Mouse (Mus musculus): ENCODE data around the gene Gtf2f2. TPM values are rescaled to one million over a fixed set of nuclear protein-coding genes. Genes with fewer than 3 reads are reported as not detected.

The Gtf2f2 gene
- polyA plus RNA-seq (2012; rRNA removed): 2.6 TPM in 2 replicates

GRCm38 (mm10) chr14:76010102-76011061 is at the start of gene Gtf2f2:
Gtf2f2 (minus strand) TSS chr14:76010865.

GRCm38 (mm10) chr14:75954766-75955165 is 55.9 kb downstream of the Gtf2f2 start, which contains the start of gene Kctd4:
Kctd4 (plus strand) TSS chr14:75955009.

Other genes starting within 250 kb of the Gtf2f2 start
- 23.2 and 25.8 TPM in 2 replicates for gene Slc25a30, start 223.8 kb downstream of the Gtf2f2 start, polyA plus RNA-seq (2012; rRNA removed)
- gene Tpt1, start 165.8 kb downstream of the Gtf2f2 start, polyA plus RNA-seq (2012; rRNA removed): 3,506 and 5,820 TPM in 2 replicates
- 0.06 and 0.08 TPM in 2 replicates for gene Kctd4, start 55.9 kb downstream of the Gtf2f2 start, polyA plus RNA-seq (2012; rRNA removed)
- 2.3 and 2.5 TPM in 2 replicates for gene Gpalpp1, start 99.9 kb upstream of the Gtf2f2 start, polyA plus RNA-seq (2012; rRNA removed)
- gene Nufip1, start 100.0 kb upstream of the Gtf2f2 start, polyA plus RNA-seq (2012; rRNA removed): 6.5 and 9.1 TPM in 2 replicates

Data from ovary, adult 2 months (tissue).